Mouse (Mus musculus): ENCODE results near the gene Gm49661. TPM values are rescaled to one million over a fixed set of nuclear protein-coding genes. Genes with fewer than 3 reads are reported as not detected.

Gene Gm49661
- polyA plus RNA-seq, 1 experiment from 2014 or later, result not detected

- Histone ChIP-seq H3K36me3 (no peaks in the 10 kb centered on the region), H3K9ac (peak overlapping the region; percentile 58), H3K9me3 (no peaks in the 10 kb centered on the region), H3K4me1 (replicated peaks) (peaks cover 20% of the 10 kb centered on the region), H3K4me2 (replicated peaks) (peak overlapping the region; percentile 83), H3K27me3 (replicated peaks) (no peaks in the 10 kb centered on the region), H3K27ac (peak overlapping the region; percentile 90), H3K4me3 (replicated peaks) (peak overlapping the region; percentile 54)
- 2% methylated on average over 15 of the region's 15 CpGs for WGBS
- ATAC-seq, result peak; percentile 83
Observed at GRCm38 (mm10) chr8:84990836-84991235, 21.6 kb upstream of the Gm49661 start.

GRCm38 (mm10) chr8:84990349-84990748 lies 21.1 kb upstream of the Gm49661 start, which contains the start of gene Hook2:
TSS of gene Hook2 (plus strand) at chr8:84990603.
- Histone ChIP-seq H3K27ac (peak within 1 kb of the TSS; percentile 90), H3K27me3 (replicated peaks) (no peaks in the 10 kb centered on the region), H3K9ac (peak within 1 kb of the TSS; percentile 63), H3K36me3 (no peaks in the 10 kb centered on the region), H3K9me3 (no peaks in the 10 kb centered on the region), H3K4me3 (replicated peaks) (peak within 1 kb of the TSS; percentile 54), H3K4me2 (replicated peaks) (peak within 1 kb of the TSS; percentile 83), H3K4me1 (replicated peaks) (peaks cover 25% of the 10 kb centered on the region)
- peak; percentile 87 for ATAC-seq
- WGBS, result under 1% methylated on average over 28 of the region's 28 CpGs

GRCm38 (mm10) chr8:84989810-84990209 lies 20.6 kb upstream of the Gm49661 start:
- H3K9me3 ChIP-seq, result no peaks in the 10 kb centered on the region
- H3K4me2 ChIP-seq (replicated peaks), result peak overlapping the region; percentile 83
- H3K9ac ChIP-seq, result peak overlapping the region; percentile 63
- peak overlapping the region; percentile 54 for H3K4me3 ChIP-seq (replicated peaks)
- H3K4me1 ChIP-seq (replicated peaks), result peaks cover 30% of the 10 kb centered on the region
- peak; percentile 62 for ATAC-seq
- H3K27ac ChIP-seq, result peak overlapping the region; percentile 75
- H3K36me3 ChIP-seq, result no peaks in the 10 kb centered on the region
- H3K27me3 ChIP-seq (replicated peaks), result no peaks in the 10 kb centered on the region
- WGBS, result under 1% methylated on average over 15 of the region's 15 CpGs

GRCm38 (mm10) chr8:84989311-84989731 lies 20.1 kb upstream of the Gm49661 start:
- 11% methylated on average over 15 of the region's 15 CpGs for WGBS
- Histone ChIP-seq H3K27ac (peak overlapping the region; percentile 70), H3K4me2 (replicated peaks) (peak overlapping the region; percentile 83), H3K27me3 (replicated peaks) (no peaks in the 10 kb centered on the region), H3K4me3 (replicated peaks) (peak overlapping the region; percentile 54; the same call in 1 of the 2 replicates), H3K4me1 (replicated peaks) (peaks cover 35% of the 10 kb centered on the region), H3K36me3 (no peaks in the 10 kb centered on the region), H3K9me3 (no peaks in the 10 kb centered on the region), H3K9ac (peak overlapping the region; percentile 33; the same call in 1 of the 2 replicates)
- ATAC-seq, result no peak

GRCm38 (mm10) chr8:84987903-84988302 lies 18.7 kb upstream of the Gm49661 start:
- WGBS, result 64% methylated on average over 2 of the region's 2 CpGs
- Histone ChIP-seq H3K4me1 (replicated peaks) (peaks cover 41% of the 10 kb centered on the region), H3K4me2 (replicated peaks) (no peak overlapping the region), H3K9me3 (no peaks in the 10 kb centered on the region), H3K27me3 (replicated peaks) (no peaks in the 10 kb centered on the region), H3K4me3 (replicated peaks) (no peak overlapping the region), H3K36me3 (no peaks in the 10 kb centered on the region), H3K9ac (no peak overlapping the region), H3K27ac (no peak overlapping the region)
- no peak for ATAC-seq

- H3K9me3 ChIP-seq, result no peaks in the 10 kb centered on the region
- no peaks in the 10 kb centered on the region for H3K27me3 ChIP-seq (replicated peaks)
- no peak overlapping the region for H3K4me3 ChIP-seq (replicated peaks)
- peaks cover 45% of the 10 kb centered on the region for H3K4me1 ChIP-seq (replicated peaks)
- H3K9ac ChIP-seq, result no peak overlapping the region
- peak overlapping the region; percentile 88; the same call in 1 of the 2 replicates for H3K27ac ChIP-seq
- H3K4me2 ChIP-seq (replicated peaks), result no peak overlapping the region
- H3K36me3 ChIP-seq, result no peaks in the 10 kb centered on the region
- ATAC-seq, result no peak
- WGBS, result 78% methylated on average over 5 of the region's 5 CpGs
Observed at GRCm38 (mm10) chr8:84987388-84987787, 18.2 kb upstream of the Gm49661 start.

- Histone ChIP-seq H3K4me1 (replicated peaks) (peaks cover 54% of the 10 kb centered on the region), H3K9ac (peak overlapping the region; percentile 56), H3K4me2 (replicated peaks) (peak overlapping the region; percentile 99), H3K4me3 (replicated peaks) (peak overlapping the region; percentile 51), H3K9me3 (no peaks in the 10 kb centered on the region), H3K27me3 (replicated peaks) (no peaks in the 10 kb centered on the region), H3K36me3 (no peaks in the 10 kb centered on the region), H3K27ac (peak overlapping the region; percentile 88)
- 32% methylated on average over 8 of the region's 8 CpGs for WGBS
- ATAC-seq, result no peak
Observed at GRCm38 (mm10) chr8:84986379-84986945, 17.2 kb upstream of the Gm49661 start.

GRCm38 (mm10) chr8:84985684-84986378 lies 16.6 kb upstream of the Gm49661 start:
- Histone ChIP-seq H3K9ac (peak overlapping the region; percentile 56), H3K27me3 (replicated peaks) (no peaks in the 10 kb centered on the region), H3K4me1 (replicated peaks) (peaks cover 54% of the 10 kb centered on the region), H3K36me3 (no peaks in the 10 kb centered on the region), H3K4me3 (replicated peaks) (peak overlapping the region; percentile 51), H3K9me3 (no peaks in the 10 kb centered on the region), H3K4me2 (replicated peaks) (peak overlapping the region; percentile 99), H3K27ac (peak overlapping the region; percentile 88)
- ATAC-seq, result peak; percentile 50
- WGBS, result under 1% methylated on average over 53 of the region's 53 CpGs

GRCm38 (mm10) chr8:84985049-84985683 lies 15.9 kb upstream of the Gm49661 start:
- Histone ChIP-seq H3K27ac (peak overlapping the region; percentile 88), H3K4me2 (replicated peaks) (peak overlapping the region; percentile 99), H3K9ac (peak overlapping the region; percentile 56), H3K9me3 (no peaks in the 10 kb centered on the region), H3K4me3 (replicated peaks) (peak overlapping the region; percentile 51), H3K27me3 (replicated peaks) (no peaks in the 10 kb centered on the region), H3K4me1 (replicated peaks) (peaks cover 59% of the 10 kb centered on the region), H3K36me3 (no peaks in the 10 kb centered on the region)
- ATAC-seq, result no peak
- WGBS, result under 1% methylated on average over 23 of the region's 23 CpGs

GRCm38 (mm10) chr8:84984294-84985048 lies 15.2 kb upstream of the Gm49661 start:
- Histone ChIP-seq H3K4me3 (replicated peaks) (peak overlapping the region; percentile 51), H3K27me3 (replicated peaks) (no peaks in the 10 kb centered on the region), H3K4me1 (replicated peaks) (peaks cover 66% of the 10 kb centered on the region), H3K9ac (peak overlapping the region; percentile 56), H3K4me2 (replicated peaks) (peak overlapping the region; percentile 99), H3K36me3 (no peaks in the 10 kb centered on the region), H3K27ac (peak overlapping the region; percentile 88), H3K9me3 (no peaks in the 10 kb centered on the region)
- no peak for ATAC-seq
- 4% methylated on average over 16 of the region's 16 CpGs for WGBS

GRCm38 (mm10) chr8:84982499-84983011 lies 13.3 kb upstream of the Gm49661 start:
- 71% methylated on average over 3 of the region's 3 CpGs for WGBS
- 0 out of 2 replicates have a peak overlapping the region, but pooled peaks have one; percentile 90 for H3K27ac ChIP-seq
- H3K4me1 ChIP-seq (replicated peaks), result peaks cover 76% of the 10 kb centered on the region
- H3K4me3 ChIP-seq (replicated peaks), result no peak overlapping the region
- H3K9ac ChIP-seq, result no peak overlapping the region
- H3K36me3 ChIP-seq, result no peaks in the 10 kb centered on the region
- H3K9me3 ChIP-seq, result no peaks in the 10 kb centered on the region
- ATAC-seq, result no peak
- no peaks in the 10 kb centered on the region for H3K27me3 ChIP-seq (replicated peaks)
- H3K4me2 ChIP-seq (replicated peaks), result 0 out of 2 replicates have a peak overlapping the region, but pooled peaks have one; percentile 9
